In genomic region chr15:102074070-102074731, GRCm38 (mm10) we compare ENCODE assay signal across 8 mouse cellular contexts. TPM values are rescaled to one million over a fixed set of nuclear protein-coding genes. Genes with fewer than 3 reads are reported as not detected.
DNase-seq lines count a peak whose midpoint lies in the region; ATAC-seq and TF ChIP-seq lines count a peak whose summit lies in the region.

No protein-coding gene starts in this region.

- H3K36me3 ChIP-seq in embryonic facial prominence, embryonic 13.5 days, result no peaks in the 10 kb centered on the region
- 0 out of 2 replicates have a peak, but pooled peaks cover 4% of the 10 kb centered on the region for H3K36me3 ChIP-seq in kidney, embryonic 15.5 days
- no peaks in the 10 kb centered on the region for H3K36me3 ChIP-seq in liver, adult 2 months (ENCODE audit: control insufficient read depth, insufficient read depth, low read length)
- H3K36me3 ChIP-seq in midbrain, postnatal 0 days (ENCODE audit: insufficient read depth, low read length), result no peaks in the 10 kb centered on the region
- no peaks in the 10 kb centered on the region for H3K36me3 ChIP-seq in stomach, embryonic 14.5 days (ENCODE audit: control insufficient read depth, insufficient read depth, low read length)

- TF ChIP-seq CTCF in liver, adult 2 months (IDR thresholded peaks at IDR 0.05; ENCODE audit: low read depth, low read length), result no peak
- TF ChIP-seq CTCF in midbrain, postnatal 0 days (IDR thresholded peaks at IDR 0.05), result no peak

- TF ChIP-seq POLR2A in liver, adult 2 months (IDR thresholded peaks at IDR 0.05; ENCODE audit: extremely low read depth, insufficient read depth, low read length), result 0 out of 2 replicates have a peak, but pooled peaks have one; percentile 35

- peak overlapping the region; percentile 88 for H3K4me2 ChIP-seq in embryonic facial prominence, embryonic 13.5 days
- peak overlapping the region; percentile 77 for H3K4me2 ChIP-seq in kidney, embryonic 15.5 days
- peak overlapping the region; percentile 83 for H3K4me2 ChIP-seq in midbrain, postnatal 0 days (ENCODE audit: low read depth, low read length, poor library complexity, severe bottlenecking)
- H3K4me2 ChIP-seq in stomach, embryonic 14.5 days (replicated peaks; ENCODE audit: low read depth, low read length), result peak overlapping the region; percentile 63

- ATAC-seq in embryonic facial prominence, embryonic 13.5 days (ENCODE audit: insufficient number of reproducible peaks, insufficient read depth, low FRiP score, low TSS enrichment, low read depth), result peak; percentile 56
- ATAC-seq in kidney, embryonic 15.5 days (replicated peaks; ENCODE audit: low FRiP score), result peak; percentile 61
- ATAC-seq in midbrain, postnatal 0 days (ENCODE audit: low FRiP score), result peak; percentile 61
- ATAC-seq in stomach, embryonic 14.5 days (ENCODE audit: insufficient number of reproducible peaks, insufficient read depth, low FRiP score, low read depth), result peak; percentile 39; the same call in 1 of the 2 replicates

- H3K79me2 ChIP-seq in liver, adult 2 months (ENCODE audit: control insufficient read depth, insufficient read depth, low read length), result peaks cover 28% of the 10 kb centered on the region; the same call in 1 of the 2 replicates

- no peaks in the 10 kb centered on the region for H3K9me3 ChIP-seq in embryonic facial prominence, embryonic 13.5 days
- H3K9me3 ChIP-seq in kidney, embryonic 15.5 days (replicated peaks), result no peaks in the 10 kb centered on the region
- H3K9me3 ChIP-seq in midbrain, postnatal 0 days (ENCODE audit: low read length), result no peaks in the 10 kb centered on the region
- H3K9me3 ChIP-seq in stomach, embryonic 14.5 days (ENCODE audit: control insufficient read depth, low read depth, low read length), result no peaks in the 10 kb centered on the region

- peak overlapping the region; percentile 98 for H3K27ac ChIP-seq in embryonic facial prominence, embryonic 13.5 days
- H3K27ac ChIP-seq in kidney, embryonic 15.5 days, result peak overlapping the region; percentile 94
- H3K27ac ChIP-seq in liver, adult 2 months (replicated peaks; ENCODE audit: insufficient read depth, low read depth, low read length), result peak overlapping the region; percentile 98
- peak overlapping the region; percentile 97 for H3K27ac ChIP-seq in midbrain, postnatal 0 days (ENCODE audit: low read depth, low read length)
- H3K27ac ChIP-seq in stomach, embryonic 14.5 days (ENCODE audit: low read length), result peak overlapping the region; percentile 96

- DNase-seq in B cell, adult 2 months, result peak; percentile 69 to 70
- DNase-seq in adrenal gland, postnatal 4 days (ENCODE audit: low spot score in 2 of 2), result peak; percentile 44
- DNase-seq in heart, adult 9 months (ENCODE audit: low spot score in 2 of 2), result peak; percentile 53 to 59
- peak; percentile 88 for DNase-seq in liver, adult 2 months (ENCODE audit: extremely low read depth, low read depth, low spot score)
- DNase-seq in midbrain, postnatal 0 days (ENCODE audit: low spot score), result peak; percentile 75

- WGBS in embryonic facial prominence, embryonic 13.5 days, result under 1% methylated on average over 57 of the region's 57 CpGs
- under 1% methylated on average over 56 of the region's 57 CpGs for WGBS in kidney, embryonic 15.5 days
- WGBS in liver, adult 2 months, result under 1% methylated on average over 57 of the region's 57 CpGs
- WGBS in midbrain, postnatal 0 days, result 0% methylated on average over 48 of the region's 57 CpGs
- under 1% methylated on average over 56 of the region's 57 CpGs for WGBS in stomach, embryonic 14.5 days

- H3K4me3 ChIP-seq in embryonic facial prominence, embryonic 13.5 days, result peak overlapping the region; percentile 95
- peak overlapping the region; percentile 71 for H3K4me3 ChIP-seq in kidney, embryonic 15.5 days (replicated peaks)
- H3K4me3 ChIP-seq in liver, adult 2 months (ENCODE audit: insufficient read depth, low read depth, low read length), result peak overlapping the region; percentile 96
- peak overlapping the region; percentile 91 for H3K4me3 ChIP-seq in midbrain, postnatal 0 days (ENCODE audit: low read depth, low read length)
- H3K4me3 ChIP-seq in stomach, embryonic 14.5 days (ENCODE audit: low read depth, low read length), result peak overlapping the region; percentile 97

- H3K4me1 ChIP-seq in embryonic facial prominence, embryonic 13.5 days, result peaks cover 17% of the 10 kb centered on the region
- H3K4me1 ChIP-seq in kidney, embryonic 15.5 days, result peaks cover 32% of the 10 kb centered on the region
- H3K4me1 ChIP-seq in liver, adult 2 months (ENCODE audit: control insufficient read depth, insufficient read depth, low read length), result peaks cover 17% of the 10 kb centered on the region
- peaks cover 5% of the 10 kb centered on the region; the same call in 1 of the 2 replicates for H3K4me1 ChIP-seq in midbrain, postnatal 0 days (ENCODE audit: insufficient read depth, low read length)
- H3K4me1 ChIP-seq in stomach, embryonic 14.5 days (ENCODE audit: control insufficient read depth, insufficient read depth, low read length), result peaks cover 16% of the 10 kb centered on the region; the same call in 1 of the 2 replicates

- peak overlapping the region; percentile 99 for H3K9ac ChIP-seq in embryonic facial prominence, embryonic 13.5 days
- H3K9ac ChIP-seq in kidney, embryonic 15.5 days, result peak overlapping the region; percentile 93
- peak overlapping the region; percentile 98 for H3K9ac ChIP-seq in liver, adult 2 months (ENCODE audit: low read depth, low read length)
- peak overlapping the region; percentile 98 for H3K9ac ChIP-seq in midbrain, postnatal 0 days (replicated peaks; ENCODE audit: low read length, poor library complexity, severe bottlenecking)
- H3K9ac ChIP-seq in stomach, embryonic 14.5 days (replicated peaks; ENCODE audit: low read depth, low read length), result peak overlapping the region; percentile 93

- no peaks in the 10 kb centered on the region for H3K27me3 ChIP-seq in embryonic facial prominence, embryonic 13.5 days
- no peaks in the 10 kb centered on the region for H3K27me3 ChIP-seq in kidney, embryonic 15.5 days
- no peaks in the 10 kb centered on the region for H3K27me3 ChIP-seq in liver, adult 2 months (ENCODE audit: control insufficient read depth, insufficient read depth, low read length)
- no peaks in the 10 kb centered on the region for H3K27me3 ChIP-seq in midbrain, postnatal 0 days (ENCODE audit: insufficient read depth, low read length)
- no peaks in the 10 kb centered on the region for H3K27me3 ChIP-seq in stomach, embryonic 14.5 days (ENCODE audit: control insufficient read depth, insufficient read depth, low read length)

RNA-seq across cellular contexts. Expression of gene Eif4b, which starts 0.6 kb away (rescaled TPM):
- total RNA-seq in adrenal gland, postnatal 4 days (2021), result 100 to 1,000 TPM; 352 to 356 TPM
- polyA plus RNA-seq in embryonic facial prominence, embryonic 13.5 days (2015; fragmentation: Nextera tagmentation; extraction: Ambion mirVana), result 120 and 129 TPM in 2 replicates
- 127 and 130 TPM in 2 replicates for polyA plus RNA-seq in kidney, embryonic 15.5 days (2015; fragmentation: Nextera tagmentation; extraction: Ambion mirVana)
- total RNA-seq in liver, adult 2 months (2014; rRNA removed), result 119 and 130 TPM in 2 replicates
- 70.5 and 73.8 TPM in 2 replicates for polyA plus RNA-seq in liver, adult 2 months (2012; rRNA removed)
- total RNA-seq in midbrain, postnatal 0 days (2014; rRNA removed), result 161 and 169 TPM in 2 replicates
- 65.8 and 68.2 TPM in 2 replicates for polyA plus RNA-seq in midbrain, postnatal 0 days (2015; fragmentation: Nextera tagmentation; extraction: Ambion mirVana)
- polyA plus RNA-seq in stomach, embryonic 14.5 days (2014; fragmentation: Nextera tagmentation; extraction: Ambion mirVana), result 129 and 134 TPM in 2 replicates

RNA-seq across cellular contexts. Expression of gene Tns2, which starts 26.0 kb away (rescaled TPM):
- total RNA-seq in adrenal gland, postnatal 4 days (2021), result 10 to 100 TPM; 60.9 to 63.6 TPM
- polyA plus RNA-seq in embryonic facial prominence, embryonic 13.5 days (2015; fragmentation: Nextera tagmentation; extraction: Ambion mirVana), result 40.1 and 49.3 TPM in 2 replicates
- polyA plus RNA-seq in kidney, embryonic 15.5 days (2015; fragmentation: Nextera tagmentation; extraction: Ambion mirVana), result 39.7 and 48.4 TPM in 2 replicates
- total RNA-seq in liver, adult 2 months (2014; rRNA removed), result 21.8 and 36.5 TPM in 2 replicates
- 30.9 and 35.9 TPM in 2 replicates for polyA plus RNA-seq in liver, adult 2 months (2012; rRNA removed)
- 18.1 and 20.4 TPM in 2 replicates for total RNA-seq in midbrain, postnatal 0 days (2014; rRNA removed)
- 5.1 and 6.3 TPM in 2 replicates for polyA plus RNA-seq in midbrain, postnatal 0 days (2015; fragmentation: Nextera tagmentation; extraction: Ambion mirVana)
- 42.6 and 48.5 TPM in 2 replicates for polyA plus RNA-seq in stomach, embryonic 14.5 days (2014; fragmentation: Nextera tagmentation; extraction: Ambion mirVana)

RNA-seq across cellular contexts. Expression of gene Krt18, which starts 46.2 kb away (rescaled TPM):
- total RNA-seq in adrenal gland, postnatal 4 days (2021), result 10 to 100 TPM; 17.3 to 22.9 TPM
- polyA plus RNA-seq in embryonic facial prominence, embryonic 13.5 days (2015; fragmentation: Nextera tagmentation; extraction: Ambion mirVana), result 36.0 and 58.9 TPM in 2 replicates
- 176 and 180 TPM in 2 replicates for polyA plus RNA-seq in kidney, embryonic 15.5 days (2015; fragmentation: Nextera tagmentation; extraction: Ambion mirVana)
- total RNA-seq in liver, adult 2 months (2014; rRNA removed), result 255 and 258 TPM in 2 replicates
- polyA plus RNA-seq in liver, adult 2 months (2012; rRNA removed), result 110 and 124 TPM in 2 replicates
- 0.99 and 1.7 TPM in 2 replicates for total RNA-seq in midbrain, postnatal 0 days (2014; rRNA removed)
- polyA plus RNA-seq in midbrain, postnatal 0 days (2015; fragmentation: Nextera tagmentation; extraction: Ambion mirVana), result 1.8 and 2.1 TPM in 2 replicates
- 407 and 452 TPM in 2 replicates for polyA plus RNA-seq in stomach, embryonic 14.5 days (2014; fragmentation: Nextera tagmentation; extraction: Ambion mirVana)

Comparison
In these comparisons a context has a peak if more than half of its experiments do, and no peak if none do; other contexts are left out.
1. Peak in every context shown above with its lines: DNase-seq, ATAC-seq, H3K4me3 ChIP-seq and H3K27ac ChIP-seq.
2. RNA of gene Krt18, which starts 46.2 kb away (polyA plus RNA-seq): 407 to 452 TPM in stomach, embryonic 14.5 days, 176 to 180 TPM in kidney, embryonic 15.5 days, 110 to 124 TPM in liver, adult 2 months and 36.0 to 58.9 TPM in embryonic facial prominence, embryonic 13.5 days; 1.8 to 2.1 TPM in midbrain, postnatal 0 days; every median in the first group is over 10 times any median in the second.